Mouse (Mus musculus) heart, adult 10 weeks (tissue): Measurements from ENCODE around the gene Calcb. TPM values are rescaled to one million over a fixed set of nuclear protein-coding genes. Genes with fewer than 3 reads are reported as not detected.

Experiments
- polyA plus RNA-seq: library from polyadenylated mRNA; stranded (reverse); fragments of 350-450 nt; fragmentation: Illumina TruSeq; extraction: RNeasy Lipid Tissue Mini Kit (QIAGEN cat#74804); gene quantifications from one replicate; pipeline ENCODE4 v1.2.3, GENCODE M21; 2014; ENCODE audit warnings: low read depth, low replicate concordance

Calcb gene
- polyA plus RNA-seq: 0.52 TPM

GRCm38 (mm10) chr7:114718300-114718699 lies at the start of gene Calcb:
Calcb (plus strand) TSS chr7:114718643.

GRCm38 (mm10) chr7:114743022-114743780 lies 24.8 kb downstream of the Calcb start, which contains the start of gene Insc:
Insc (plus strand) TSS chr7:114743694.

Other genes starting within 250 kb of the Calcb start
- 0.68 TPM for gene Cyp2r1, start 155.7 kb upstream of the Calcb start, polyA plus RNA-seq
- not detected for gene Calca, start 82.3 kb upstream of the Calcb start, polyA plus RNA-seq
- 1.4 TPM for gene Insc, start 25.1 kb downstream of the Calcb start, polyA plus RNA-seq